Mouse (Mus musculus): ENCODE results near the gene Zmynd19. TPM values are rescaled to one million over a fixed set of nuclear protein-coding genes. Genes with fewer than 3 reads are reported as not detected.

Gene Zmynd19
- 31.9 and 34.3 TPM in 2 replicates for polyA plus RNA-seq (2014; fragmentation: Nextera tagmentation; extraction: Ambion mirVana)

DNA sequence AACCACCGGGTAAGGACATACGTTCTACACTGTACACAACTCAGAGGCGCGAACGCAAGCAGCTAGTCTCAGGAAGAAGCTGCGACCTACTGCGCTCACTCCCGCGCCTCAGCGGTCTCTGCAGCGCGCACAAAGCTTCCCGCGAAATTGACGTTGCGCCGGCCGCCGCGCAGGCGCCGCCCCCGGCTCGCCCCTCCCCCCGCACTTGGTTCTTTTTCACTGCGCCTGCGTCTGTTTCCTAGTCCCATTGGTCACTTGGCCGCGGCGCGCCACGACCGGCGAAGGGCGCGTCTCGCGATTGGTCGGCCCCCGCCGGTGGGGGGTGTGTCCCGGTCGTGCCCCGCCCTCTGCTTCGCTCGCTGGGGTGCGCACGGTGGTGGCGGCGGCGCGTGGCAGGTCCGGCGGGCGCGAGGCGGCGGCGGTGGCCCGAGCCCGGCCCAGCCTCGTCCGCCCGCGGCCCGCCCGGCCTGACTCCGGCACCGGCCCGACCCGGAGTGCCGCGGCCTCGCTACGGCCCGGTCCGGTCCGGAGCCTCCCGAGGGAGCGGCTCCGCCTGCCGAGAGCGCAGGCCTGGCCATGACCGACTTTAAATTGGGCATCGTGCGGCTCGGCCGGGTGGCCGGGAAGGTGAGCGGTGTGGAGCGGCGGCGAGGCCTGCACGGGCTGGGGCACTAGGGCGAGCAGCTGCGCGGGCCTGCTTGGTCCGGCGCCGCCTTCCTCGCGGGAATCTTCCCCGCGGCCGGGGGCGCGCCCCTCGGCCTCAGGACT lies at the start of gene Zmynd19:
TSS of gene Zmynd19 (plus strand) at position 372 of the 768 bp plus-strand sequence.
- Histone ChIP-seq H3K4me3 (ENCODE audit: low read depth, low read length) (peak within 1 kb of the TSS; percentile 98), H3K27me3 (ENCODE audit: control insufficient read depth, insufficient read depth, low read length) (no peaks in the 10 kb centered on the region), H3K36me3 (ENCODE audit: control insufficient read depth, insufficient read depth, low read length) (peaks cover 2% of the 10 kb centered on the region), H3K4me1 (ENCODE audit: control insufficient read depth, insufficient read depth, low read length) (peaks cover 6% of the 10 kb centered on the region), H3K9ac (ENCODE audit: low read length) (peak within 1 kb of the TSS; percentile 94), H3K9me3 (ENCODE audit: control insufficient read depth, low read length) (no peaks in the 10 kb centered on the region), H3K27ac (ENCODE audit: low read depth, low read length) (peak within 1 kb of the TSS; percentile 53; the same call in 1 of the 2 replicates), H3K4me2 (ENCODE audit: low read depth) (peak within 1 kb of the TSS; percentile 94)
- under 1% methylated on average over 90 of the region's 108 CpGs for WGBS
- peak; percentile 98 for DNase-seq (ENCODE audit: low spot score)
- ATAC-seq (ENCODE audit: insufficient read depth, low FRiP score, low TSS enrichment): peak; percentile 98

DNA sequence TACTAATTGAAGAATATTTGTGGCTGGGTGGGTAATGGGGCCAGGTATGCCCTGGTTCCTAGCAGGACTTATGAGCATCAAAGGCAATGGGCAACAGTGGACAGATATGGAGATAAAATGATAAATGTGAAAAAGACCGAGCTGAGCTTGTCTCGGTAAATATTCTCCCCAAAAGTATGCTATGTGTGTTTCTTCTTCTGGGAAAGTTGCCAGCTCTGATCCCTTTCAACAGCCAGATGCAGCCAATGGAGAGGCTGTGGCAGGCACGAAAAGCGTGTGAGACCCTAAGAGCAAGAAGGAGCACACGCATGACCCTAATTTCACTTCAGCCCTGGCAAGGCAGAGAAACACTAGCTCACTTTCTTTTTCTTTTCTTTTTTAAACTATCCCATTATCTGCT lies 48.5 kb upstream of the Zmynd19 start:
- Histone ChIP-seq H3K4me2 (ENCODE audit: low read depth) (no peak overlapping the region), H3K27ac (ENCODE audit: low read depth, low read length) (no peak overlapping the region), H3K9me3 (ENCODE audit: control insufficient read depth, low read length) (no peaks in the 10 kb centered on the region), H3K27me3 (ENCODE audit: control insufficient read depth, insufficient read depth, low read length) (no peaks in the 10 kb centered on the region), H3K4me3 (ENCODE audit: low read depth, low read length) (no peak overlapping the region), H3K9ac (ENCODE audit: low read length) (no peak overlapping the region), H3K4me1 (ENCODE audit: control insufficient read depth, insufficient read depth, low read length) (peaks cover 5% of the 10 kb centered on the region), H3K36me3 (ENCODE audit: control insufficient read depth, insufficient read depth, low read length) (no peaks in the 10 kb centered on the region)
- ATAC-seq (ENCODE audit: insufficient read depth, low FRiP score, low TSS enrichment) (no peak), DNase-seq (ENCODE audit: low spot score) (no peak)
- 93% methylated on average over 5 of the region's 5 CpGs for WGBS

GRCm38 (mm10) chr2:24902999-24903398 lies 46.6 kb upstream of the Zmynd19 start:
- Histone ChIP-seq H3K36me3 (ENCODE audit: control insufficient read depth, insufficient read depth, low read length) (no peaks in the 10 kb centered on the region), H3K4me2 (ENCODE audit: low read depth) (no peak overlapping the region), H3K4me1 (ENCODE audit: control insufficient read depth, insufficient read depth, low read length) (peaks cover 11% of the 10 kb centered on the region), H3K9ac (ENCODE audit: low read length) (no peak overlapping the region), H3K9me3 (ENCODE audit: control insufficient read depth, low read length) (no peaks in the 10 kb centered on the region), H3K4me3 (ENCODE audit: low read depth, low read length) (no peak overlapping the region), H3K27ac (ENCODE audit: low read depth, low read length) (no peak overlapping the region), H3K27me3 (ENCODE audit: control insufficient read depth, insufficient read depth, low read length) (no peaks in the 10 kb centered on the region)
- DNase-seq (ENCODE audit: low spot score): no peak
- WGBS: 92% methylated on average over 6 of the region's 6 CpGs
- ATAC-seq (ENCODE audit: insufficient read depth, low FRiP score, low TSS enrichment): no peak

- DNase-seq (ENCODE audit: low spot score): peak; percentile 60
- ATAC-seq (ENCODE audit: insufficient read depth, low FRiP score, low TSS enrichment): peak; percentile 85
- 58% methylated on average over 11 of the region's 11 CpGs for WGBS
- Histone ChIP-seq H3K4me1 (ENCODE audit: control insufficient read depth, insufficient read depth, low read length) (peaks cover 11% of the 10 kb centered on the region), H3K36me3 (ENCODE audit: control insufficient read depth, insufficient read depth, low read length) (no peaks in the 10 kb centered on the region), H3K4me2 (ENCODE audit: low read depth) (no peak overlapping the region), H3K27ac (ENCODE audit: low read depth, low read length) (peak overlapping the region; percentile 73; the same call in 1 of the 2 replicates), H3K27me3 (ENCODE audit: control insufficient read depth, insufficient read depth, low read length) (no peaks in the 10 kb centered on the region), H3K4me3 (ENCODE audit: low read depth, low read length) (no peak overlapping the region), H3K9ac (ENCODE audit: low read length) (no peak overlapping the region), H3K9me3 (ENCODE audit: control insufficient read depth, low read length) (no peaks in the 10 kb centered on the region)
Measured at GRCm38 (mm10) chr2:24904823-24905652, 44.6 kb upstream of the Zmynd19 start.

DNA sequence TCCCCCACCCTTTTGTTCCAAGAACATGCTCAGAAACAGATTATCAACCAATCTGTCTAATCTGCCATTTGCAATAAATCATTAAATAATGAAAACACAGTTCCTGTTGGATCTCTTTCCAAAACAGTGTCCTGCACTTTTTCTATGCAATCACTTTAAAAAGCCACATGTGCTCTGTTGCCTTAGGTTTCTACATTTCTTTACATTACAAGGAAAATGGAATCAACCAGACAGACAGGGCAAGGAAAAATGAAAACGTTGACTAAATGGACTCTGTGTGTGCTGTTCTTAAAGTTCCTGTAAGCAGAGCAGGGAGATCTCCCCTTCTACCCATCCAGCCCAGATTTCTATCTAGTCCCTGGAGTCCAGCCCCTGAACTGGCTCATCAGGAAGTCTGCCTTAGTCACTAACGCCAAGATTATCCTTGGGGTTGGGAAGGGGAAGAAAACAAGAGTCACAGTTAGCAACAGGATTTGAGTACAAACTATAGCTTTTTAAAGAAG lies 43.9 kb upstream of the Zmynd19 start:
- H3K9me3 ChIP-seq (ENCODE audit: control insufficient read depth, low read length): no peaks in the 10 kb centered on the region
- H3K4me3 ChIP-seq (ENCODE audit: low read depth, low read length): no peak overlapping the region
- H3K9ac ChIP-seq (ENCODE audit: low read length): no peak overlapping the region
- no peaks in the 10 kb centered on the region for H3K36me3 ChIP-seq (ENCODE audit: control insufficient read depth, insufficient read depth, low read length)
- DNase-seq (ENCODE audit: low spot score) (no peak), ATAC-seq (ENCODE audit: insufficient read depth, low FRiP score, low TSS enrichment) (0 out of 2 replicates have a peak, but pooled peaks have one; percentile 41)
- H3K27me3 ChIP-seq (ENCODE audit: control insufficient read depth, insufficient read depth, low read length): no peaks in the 10 kb centered on the region
- peak overlapping the region; percentile 73 for H3K27ac ChIP-seq (ENCODE audit: low read depth, low read length)
- H3K4me2 ChIP-seq (ENCODE audit: low read depth): no peak overlapping the region
- H3K4me1 ChIP-seq (ENCODE audit: control insufficient read depth, insufficient read depth, low read length): peaks cover 11% of the 10 kb centered on the region
- WGBS: 23% methylated on average over 2 of the region's 2 CpGs

- ATAC-seq (ENCODE audit: insufficient read depth, low FRiP score, low TSS enrichment): no peak
- 91% methylated on average over 4 of the region's 4 CpGs for WGBS
- H3K4me1 ChIP-seq (ENCODE audit: control insufficient read depth, insufficient read depth, low read length): peaks cover 11% of the 10 kb centered on the region
Measured at GRCm38 (mm10) chr2:24910481-24910880, 39.1 kb upstream of the Zmynd19 start.

GRCm38 (mm10) chr2:24912189-24912588 lies 37.4 kb upstream of the Zmynd19 start:
- no peaks in the 10 kb centered on the region for H3K36me3 ChIP-seq (ENCODE audit: control insufficient read depth, insufficient read depth, low read length)
- H3K9ac ChIP-seq (ENCODE audit: low read length): no peak overlapping the region
- no peaks in the 10 kb centered on the region for H3K9me3 ChIP-seq (ENCODE audit: control insufficient read depth, low read length)
- H3K27ac ChIP-seq (ENCODE audit: low read depth, low read length): no peak overlapping the region
- no peaks in the 10 kb centered on the region for H3K4me1 ChIP-seq (ENCODE audit: control insufficient read depth, insufficient read depth, low read length)
- no peak for DNase-seq (ENCODE audit: low spot score)
- ATAC-seq (ENCODE audit: insufficient read depth, low FRiP score, low TSS enrichment): no peak
- no peaks in the 10 kb centered on the region for H3K27me3 ChIP-seq (ENCODE audit: control insufficient read depth, insufficient read depth, low read length)
- WGBS: 81% methylated on average over 4 of the region's 4 CpGs
- no peak overlapping the region for H3K4me2 ChIP-seq (ENCODE audit: low read depth)
- H3K4me3 ChIP-seq (ENCODE audit: low read depth, low read length): no peak overlapping the region

More at GRCm38 (mm10) chr2:24910481-24910880, 39.1 kb upstream of the Zmynd19 start:
- Histone ChIP-seq H3K27ac (ENCODE audit: low read depth, low read length) (no peak overlapping the region), H3K27me3 (ENCODE audit: control insufficient read depth, insufficient read depth, low read length) (no peaks in the 10 kb centered on the region), H3K4me2 (ENCODE audit: low read depth) (no peak overlapping the region), H3K4me3 (ENCODE audit: low read depth, low read length) (no peak overlapping the region), H3K9me3 (ENCODE audit: control insufficient read depth, low read length) (no peaks in the 10 kb centered on the region), H3K9ac (ENCODE audit: low read length) (no peak overlapping the region), H3K36me3 (ENCODE audit: control insufficient read depth, insufficient read depth, low read length) (no peaks in the 10 kb centered on the region)
- no peak for DNase-seq (ENCODE audit: low spot score)

DNA sequence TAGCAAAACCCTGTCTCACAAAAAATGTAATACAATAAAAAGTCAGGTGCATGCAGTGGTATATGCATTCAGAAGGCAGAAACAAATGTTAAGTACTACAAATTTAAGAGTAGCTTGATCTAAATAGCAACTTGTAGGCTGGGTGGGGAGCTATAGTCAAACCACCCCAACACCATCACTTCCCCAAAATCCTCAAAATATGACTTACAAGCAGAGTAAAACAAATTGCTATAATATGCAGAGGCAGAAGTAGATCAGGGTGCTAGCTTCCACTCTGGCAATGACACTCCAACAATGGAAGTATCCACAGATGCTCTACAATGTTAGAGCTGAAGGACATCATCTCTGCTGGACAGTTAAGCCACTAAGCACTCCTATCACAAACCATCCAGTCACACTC lies 37.0 kb upstream of the Zmynd19 start:
- Histone ChIP-seq H3K4me2 (ENCODE audit: low read depth) (no peak overlapping the region), H3K36me3 (ENCODE audit: control insufficient read depth, insufficient read depth, low read length) (no peaks in the 10 kb centered on the region), H3K4me3 (ENCODE audit: low read depth, low read length) (no peak overlapping the region), H3K9me3 (ENCODE audit: control insufficient read depth, low read length) (no peaks in the 10 kb centered on the region), H3K27ac (ENCODE audit: low read depth, low read length) (no peak overlapping the region), H3K27me3 (ENCODE audit: control insufficient read depth, insufficient read depth, low read length) (no peaks in the 10 kb centered on the region), H3K9ac (ENCODE audit: low read length) (no peak overlapping the region), H3K4me1 (ENCODE audit: control insufficient read depth, insufficient read depth, low read length) (peaks cover 2% of the 10 kb centered on the region)
- DNase-seq (ENCODE audit: low spot score) (no peak), ATAC-seq (ENCODE audit: insufficient read depth, low FRiP score, low TSS enrichment) (no peak)
